Mouse (Mus musculus): Measurements from ENCODE around the gene Atp7a. TPM values are rescaled to one million over a fixed set of nuclear protein-coding genes. Genes with fewer than 3 reads are reported as not detected.
"Not testable (repeated sequence)": the region's sequence is repeated elsewhere in the genome, so short reads cannot be mapped to it uniquely, and the experiment has no call there.

The Atp7a gene
- 39.3 and 40.2 TPM in 2 replicates for polyA plus RNA-seq (2014; fragmentation: Nextera tagmentation; extraction: Ambion mirVana)

DNA sequence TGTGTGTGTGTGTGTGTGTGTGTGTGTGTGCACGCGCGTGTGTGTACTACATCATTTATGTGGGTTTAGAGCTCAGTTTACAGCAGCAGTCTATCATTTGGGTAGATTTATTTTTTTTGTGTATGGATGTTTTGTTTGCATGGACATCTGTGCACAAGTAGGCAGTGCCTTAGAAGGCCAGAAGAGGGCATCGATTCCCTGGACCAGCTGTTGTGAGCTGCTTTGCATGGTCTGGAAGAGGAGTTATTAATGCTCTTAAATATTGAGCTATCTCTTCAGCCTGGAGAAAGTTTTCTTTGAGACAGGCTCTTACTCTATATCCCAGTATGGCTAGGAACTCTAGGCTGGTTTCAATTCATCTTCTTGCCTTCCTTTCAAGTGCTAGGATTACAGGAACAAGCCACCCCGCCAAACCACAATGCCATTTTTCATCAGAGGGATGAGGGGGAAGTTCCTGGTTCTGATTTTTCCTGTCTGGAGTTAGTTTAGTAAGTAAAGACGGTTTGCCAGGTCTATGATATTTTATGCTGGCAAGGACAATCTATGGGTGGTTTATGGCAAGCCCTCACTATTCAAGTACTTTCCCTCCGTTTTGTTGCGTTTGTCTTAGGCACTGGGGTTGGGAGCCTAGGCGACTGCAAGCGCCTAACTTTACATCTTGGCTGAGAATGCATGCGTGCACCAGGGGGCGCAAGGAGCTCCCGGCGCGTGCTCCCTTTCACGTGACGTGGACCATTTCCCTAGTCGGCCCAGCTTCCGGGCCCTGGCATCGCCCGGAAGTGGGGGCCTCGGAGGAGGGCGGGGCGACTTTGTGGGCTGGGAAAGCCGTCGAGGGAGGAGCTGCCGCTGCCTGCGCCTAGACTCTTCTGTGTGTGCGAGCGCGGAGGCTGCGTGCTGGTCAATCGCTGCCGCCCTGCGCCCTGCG lies at the start of gene Atp7a:
Atp7a (plus strand) TSS at position 859 of the 925 bp plus-strand sequence.
- Histone ChIP-seq H3K36me3 (ENCODE audit: control insufficient read depth, insufficient read depth, low read length) (peaks cover 4% of the 10 kb centered on the region; the same call in 1 of the 2 replicates), H3K4me1 (ENCODE audit: control insufficient read depth, insufficient read depth, low read length) (no peaks in the 10 kb centered on the region), H3K4me2 (replicated peaks; ENCODE audit: low read depth, low read length) (peak within 1 kb of the TSS; percentile 43), H3K9ac (replicated peaks; ENCODE audit: low read depth, low read length) (peak within 1 kb of the TSS; percentile 43), H3K9me3 (ENCODE audit: control insufficient read depth, low read depth, low read length) (no peaks in the 10 kb centered on the region), H3K4me3 (ENCODE audit: low read depth, low read length) (peak within 1 kb of the TSS; percentile 50), H3K27ac (ENCODE audit: low read length) (peak within 1 kb of the TSS; percentile 59; the same call in 1 of the 2 replicates), H3K27me3 (ENCODE audit: control insufficient read depth, insufficient read depth, low read length) (no peaks in the 10 kb centered on the region)
- ATAC-seq (ENCODE audit: insufficient number of reproducible peaks, insufficient read depth, low FRiP score, low read depth): peak; percentile 95
- 24% methylated on average over 36 of the region's 36 CpGs for WGBS

DNA sequence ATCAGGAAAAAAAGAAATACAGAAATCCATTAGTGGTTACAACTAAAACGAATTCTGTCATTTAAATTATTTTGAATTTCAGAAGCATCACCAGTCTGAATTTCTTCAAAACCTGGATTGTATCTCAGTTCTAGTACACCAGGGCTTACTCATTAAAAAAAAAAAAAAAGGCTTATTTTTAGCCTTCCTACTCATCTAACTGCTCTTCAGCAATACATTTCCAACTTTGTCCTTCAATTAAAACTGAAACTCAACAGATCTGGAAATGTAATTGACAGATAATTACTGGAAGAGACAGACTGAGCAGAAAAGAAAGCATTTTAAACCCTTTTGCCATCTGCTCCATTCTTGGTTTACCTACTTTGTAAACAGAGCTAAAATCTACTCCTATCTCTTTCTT lies 25.5 kb upstream of the Atp7a start:
- no peak overlapping the region for H3K4me2 ChIP-seq (replicated peaks; ENCODE audit: low read depth, low read length)
- H3K27me3 ChIP-seq (ENCODE audit: control insufficient read depth, insufficient read depth, low read length): no peaks in the 10 kb centered on the region
- ATAC-seq (ENCODE audit: insufficient number of reproducible peaks, insufficient read depth, low FRiP score, low read depth): no peak
- H3K27ac ChIP-seq (ENCODE audit: low read length): no peak overlapping the region
- H3K4me1 ChIP-seq (ENCODE audit: control insufficient read depth, insufficient read depth, low read length): no peaks in the 10 kb centered on the region
- no peak overlapping the region for H3K9ac ChIP-seq (replicated peaks; ENCODE audit: low read depth, low read length)
- H3K36me3 ChIP-seq (ENCODE audit: control insufficient read depth, insufficient read depth, low read length): no peaks in the 10 kb centered on the region
- 66% methylated on average over 1 of the region's 1 CpGs for WGBS
- H3K9me3 ChIP-seq (ENCODE audit: control insufficient read depth, low read depth, low read length): no peaks in the 10 kb centered on the region
- no peak overlapping the region for H3K4me3 ChIP-seq (ENCODE audit: low read depth, low read length)

DNA sequence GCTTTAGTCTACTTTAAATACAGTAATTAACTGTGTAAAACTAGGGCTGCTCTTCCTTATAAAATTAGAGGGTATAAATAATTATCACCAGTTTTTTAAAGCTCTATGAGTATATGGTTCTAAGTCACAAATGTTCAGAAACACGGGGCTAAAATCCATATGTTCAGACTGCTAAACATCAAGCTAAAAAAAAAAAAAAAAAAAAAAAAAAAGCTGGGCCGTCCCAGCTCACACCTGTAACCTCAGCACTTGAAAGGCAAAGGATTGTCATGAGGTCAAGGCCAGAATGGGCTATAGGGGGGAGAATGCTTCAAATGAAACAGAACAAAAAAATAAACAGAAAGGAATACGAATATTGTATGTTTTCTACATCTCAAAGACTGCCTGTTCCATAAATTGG lies 16.3 kb upstream of the Atp7a start:
- 0 out of 2 replicates have a peak, but pooled peaks cover 3% of the 10 kb centered on the region for H3K4me1 ChIP-seq (ENCODE audit: control insufficient read depth, insufficient read depth, low read length)
- no peaks in the 10 kb centered on the region for H3K27me3 ChIP-seq (ENCODE audit: control insufficient read depth, insufficient read depth, low read length)
- H3K4me3 ChIP-seq (ENCODE audit: low read depth, low read length): peak overlapping the region; percentile 50
- peak overlapping the region; percentile 35 for H3K4me2 ChIP-seq (replicated peaks; ENCODE audit: low read depth, low read length)
- H3K9ac ChIP-seq (replicated peaks; ENCODE audit: low read depth, low read length): peak overlapping the region; percentile 45; the same call in 1 of the 2 replicates
- no peaks in the 10 kb centered on the region for H3K9me3 ChIP-seq (ENCODE audit: control insufficient read depth, low read depth, low read length)
- no peaks in the 10 kb centered on the region for H3K36me3 ChIP-seq (ENCODE audit: control insufficient read depth, insufficient read depth, low read length)
- ATAC-seq (ENCODE audit: insufficient number of reproducible peaks, insufficient read depth, low FRiP score, low read depth): no peak
- 13% methylated on average over 3 of the region's 3 CpGs for WGBS
- H3K27ac ChIP-seq (ENCODE audit: low read length): no peak overlapping the region

DNA sequence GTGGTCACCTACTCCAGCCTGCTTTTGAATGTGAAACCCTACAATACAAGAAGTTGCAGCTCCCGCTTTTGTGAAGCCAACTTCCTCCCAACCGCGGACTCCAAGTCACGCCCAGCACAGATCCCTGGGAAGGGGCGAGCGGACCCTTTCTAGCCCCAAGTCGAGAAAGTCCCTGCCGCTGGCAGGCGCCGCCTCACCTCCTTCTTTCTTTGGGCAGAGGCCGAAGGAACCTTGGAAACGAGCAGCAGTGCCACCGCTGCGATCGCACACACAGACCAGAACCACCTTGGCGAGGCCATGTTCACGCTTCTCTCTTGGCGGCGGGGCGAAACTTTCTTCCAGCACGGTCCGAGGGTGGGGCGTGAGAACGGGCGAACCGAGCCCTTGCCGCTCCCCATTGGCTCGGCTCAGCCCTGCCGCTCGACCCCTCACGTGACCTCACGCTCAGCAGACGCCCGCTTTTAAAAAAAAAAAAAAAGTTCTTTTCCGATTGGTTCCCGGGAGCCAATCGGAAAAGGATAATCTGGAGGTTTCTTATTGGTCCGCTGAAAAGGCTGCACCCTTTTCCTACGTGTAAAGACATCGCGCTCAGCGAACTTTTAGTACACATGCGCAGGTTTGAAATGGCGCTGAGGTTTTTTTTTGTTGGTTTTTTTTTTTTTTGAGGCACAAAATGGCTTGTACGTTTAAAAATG lies 15.5 kb upstream of the Atp7a start, which contains the start of gene Magt1:
Magt1 (minus strand) TSS at position 442 of the 695 bp plus-strand sequence.
- 17% methylated on average over 45 of the region's 45 CpGs for WGBS
- Histone ChIP-seq H3K27me3 (ENCODE audit: control insufficient read depth, insufficient read depth, low read length) (no peaks in the 10 kb centered on the region), H3K9ac (replicated peaks; ENCODE audit: low read depth, low read length) (peak within 1 kb of the TSS; percentile 45), H3K9me3 (ENCODE audit: control insufficient read depth, low read depth, low read length) (no peaks in the 10 kb centered on the region), H3K4me2 (replicated peaks; ENCODE audit: low read depth, low read length) (peak within 1 kb of the TSS; percentile 35), H3K36me3 (ENCODE audit: control insufficient read depth, insufficient read depth, low read length) (no peaks in the 10 kb centered on the region), H3K27ac (ENCODE audit: low read length) (peak within 1 kb of the TSS; percentile 89), H3K4me1 (ENCODE audit: control insufficient read depth, insufficient read depth, low read length) (0 out of 2 replicates have a peak, but pooled peaks cover 3% of the 10 kb centered on the region), H3K4me3 (ENCODE audit: low read depth, low read length) (peak within 1 kb of the TSS; percentile 50)
- peak; percentile 96 for ATAC-seq (ENCODE audit: insufficient number of reproducible peaks, insufficient read depth, low FRiP score, low read depth)

DNA sequence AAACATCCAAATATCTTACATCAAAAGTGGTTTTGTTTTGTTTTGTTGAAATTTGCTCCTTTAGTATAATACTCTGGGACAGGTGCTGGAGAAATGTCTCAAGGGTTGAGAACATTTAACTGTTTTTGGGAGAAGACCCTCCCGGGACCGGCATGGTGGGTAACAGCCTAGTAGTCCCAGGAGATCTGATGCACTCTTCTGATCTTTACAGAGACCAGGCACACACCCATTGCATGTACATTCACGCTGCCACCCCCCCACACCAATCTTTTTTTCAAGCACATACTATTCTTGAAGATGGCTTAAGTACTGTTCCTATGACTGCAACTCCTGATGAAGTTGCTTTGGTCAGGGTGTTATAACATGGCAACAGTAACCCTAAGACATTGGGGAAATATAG lies 14.5 kb upstream of the Atp7a start:
- Histone ChIP-seq H3K27ac (ENCODE audit: low read length) (peak overlapping the region; percentile 59; the same call in 1 of the 2 replicates), H3K9me3 (ENCODE audit: control insufficient read depth, low read depth, low read length) (no peaks in the 10 kb centered on the region), H3K27me3 (ENCODE audit: control insufficient read depth, insufficient read depth, low read length) (no peaks in the 10 kb centered on the region), H3K4me3 (ENCODE audit: low read depth, low read length) (peak overlapping the region; percentile 8; the same call in 1 of the 2 replicates), H3K36me3 (ENCODE audit: control insufficient read depth, insufficient read depth, low read length) (no peaks in the 10 kb centered on the region), H3K9ac (replicated peaks; ENCODE audit: low read depth, low read length) (no peak overlapping the region), H3K4me1 (ENCODE audit: control insufficient read depth, insufficient read depth, low read length) (0 out of 2 replicates have a peak, but pooled peaks cover 3% of the 10 kb centered on the region), H3K4me2 (replicated peaks; ENCODE audit: low read depth, low read length) (peak overlapping the region; percentile 35)
- no peak for ATAC-seq (ENCODE audit: insufficient number of reproducible peaks, insufficient read depth, low FRiP score, low read depth)
- WGBS: 60% methylated on average over 3 of the region's 3 CpGs

DNA sequence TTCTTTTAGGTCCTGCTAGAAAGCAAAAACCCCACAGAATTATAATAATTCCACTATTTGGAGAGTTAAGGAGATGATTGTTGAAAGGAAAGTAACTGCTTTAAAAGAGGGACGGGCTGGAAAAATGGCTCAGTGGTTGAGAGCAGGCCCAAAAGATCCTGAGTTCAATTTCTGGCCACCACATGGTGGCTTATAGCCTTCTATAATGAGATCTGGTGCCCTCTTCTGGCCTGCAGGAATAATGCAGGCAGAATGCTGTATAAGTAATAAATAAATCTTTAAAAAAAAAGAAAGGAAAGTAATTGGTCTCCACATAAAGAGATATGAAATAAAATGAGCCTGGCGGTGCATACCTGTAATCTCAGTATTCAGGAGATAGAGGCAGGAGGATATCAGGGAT lies 13.9 kb upstream of the Atp7a start:
- Histone ChIP-seq H3K9me3 (ENCODE audit: control insufficient read depth, low read depth, low read length) (no peaks in the 10 kb centered on the region), H3K4me2 (replicated peaks; ENCODE audit: low read depth, low read length) (no peak overlapping the region), H3K27me3 (ENCODE audit: control insufficient read depth, insufficient read depth, low read length) (no peaks in the 10 kb centered on the region), H3K36me3 (ENCODE audit: control insufficient read depth, insufficient read depth, low read length) (no peaks in the 10 kb centered on the region), H3K27ac (ENCODE audit: low read length) (no peak overlapping the region), H3K9ac (replicated peaks; ENCODE audit: low read depth, low read length) (no peak overlapping the region), H3K4me1 (ENCODE audit: control insufficient read depth, insufficient read depth, low read length) (0 out of 2 replicates have a peak, but pooled peaks cover 3% of the 10 kb centered on the region), H3K4me3 (ENCODE audit: low read depth, low read length) (no peak overlapping the region)
- no peak for ATAC-seq (ENCODE audit: insufficient number of reproducible peaks, insufficient read depth, low FRiP score, low read depth)
- 23% methylated on average over 2 of the region's 2 CpGs for WGBS

DNA sequence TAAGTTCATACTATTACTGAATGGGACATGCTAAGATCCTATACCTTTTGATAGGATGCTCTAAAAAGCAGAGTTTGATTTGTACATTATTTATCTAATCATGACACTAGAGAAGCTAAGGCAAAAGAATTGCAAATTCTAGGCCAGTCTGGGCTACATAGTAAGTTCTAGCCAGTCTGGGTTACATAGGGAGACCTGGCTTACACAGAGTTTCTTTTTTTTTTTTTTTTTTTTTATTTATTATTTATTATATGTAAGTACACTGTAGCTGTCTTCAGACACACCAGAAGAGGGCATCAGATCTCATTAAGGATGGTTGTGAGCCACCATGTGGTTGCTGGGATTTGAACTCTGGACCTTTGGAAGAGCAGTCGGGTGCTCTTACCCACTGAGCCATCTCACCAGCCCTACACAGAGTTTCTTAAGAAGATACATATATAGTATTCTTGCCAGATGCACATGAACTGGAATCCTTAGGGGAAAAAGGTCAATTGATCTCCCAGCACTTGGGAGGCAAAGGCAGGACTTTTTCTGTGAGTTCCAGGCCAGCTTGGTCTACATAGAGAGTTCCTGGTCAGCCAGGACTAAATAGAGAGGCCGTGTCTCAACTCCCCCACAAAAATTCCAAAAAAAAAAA lies 12.2 kb upstream of the Atp7a start:
- not testable (repeated sequence) for H3K36me3 ChIP-seq (ENCODE audit: control insufficient read depth, insufficient read depth, low read length); H3K9ac ChIP-seq (replicated peaks; ENCODE audit: low read depth, low read length); H3K4me1 ChIP-seq (ENCODE audit: control insufficient read depth, insufficient read depth, low read length); H3K9me3 ChIP-seq (ENCODE audit: control insufficient read depth, low read depth, low read length); H3K27ac ChIP-seq (ENCODE audit: low read length); H3K4me2 ChIP-seq (replicated peaks; ENCODE audit: low read depth, low read length); H3K4me3 ChIP-seq (ENCODE audit: low read depth, low read length); ATAC-seq (ENCODE audit: insufficient number of reproducible peaks, insufficient read depth, low FRiP score, low read depth); H3K27me3 ChIP-seq (ENCODE audit: control insufficient read depth, insufficient read depth, low read length)
- 59% methylated on average over 2 of the region's 2 CpGs for WGBS

Measured in stomach, embryonic 14.5 days (tissue).